Mouse (Mus musculus): ENCODE measurements at regions not wholly inside any gene's neighbourhood (a gene's known extent, or its start where the extent isn't known, plus 50 kb on each side); places are given as distances from the start of the nearest gene placed in this dataset.

- TF ChIP-seq POLR2A (IDR thresholded peaks at IDR 0.05; ENCODE audit: insufficient read depth, low read depth, low read length) (no peak), CTCF (IDR thresholded peaks at IDR 0.05) (no peak)
Observed at GRCm38 (mm10) chr17:62160301-62160700, 720.8 kb downstream of the Efna5 start.

Measured in heart, adult 2 months (tissue).